Mouse (Mus musculus) embryo, embryonic 11 days (tissue): ENCODE data around the gene Il1rapl2.
A peak's percentile ranks its signal among the peaks of the same experiment; 100 is the strongest.

Source experiments
- DNase-seq: peaks from one replicate; pipeline ENCODE4 v3.0.0-alpha.2; 2015

Gene Il1rapl2

DNA sequence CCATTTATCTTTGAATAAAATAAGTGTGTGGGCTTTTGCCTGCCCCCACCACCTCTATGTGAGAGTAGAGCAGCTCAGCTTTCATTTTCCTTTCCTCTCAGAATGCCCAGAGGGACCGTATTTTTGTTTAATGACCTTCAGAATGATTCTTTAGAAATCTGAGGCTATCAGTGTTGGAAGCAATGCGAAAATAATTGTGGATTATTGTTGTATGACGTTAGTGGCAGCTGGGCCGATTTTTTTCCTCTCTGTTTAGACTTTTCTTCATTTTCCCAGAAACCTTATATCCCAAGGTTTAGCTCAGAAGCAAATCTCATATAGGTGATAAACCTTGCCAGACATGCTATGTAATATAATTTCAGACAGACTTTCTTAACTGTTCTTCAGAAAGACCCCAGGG is 664.2 kb downstream of the Il1rapl2 start:
- DNase-seq = peak; percentile 12

DNA sequence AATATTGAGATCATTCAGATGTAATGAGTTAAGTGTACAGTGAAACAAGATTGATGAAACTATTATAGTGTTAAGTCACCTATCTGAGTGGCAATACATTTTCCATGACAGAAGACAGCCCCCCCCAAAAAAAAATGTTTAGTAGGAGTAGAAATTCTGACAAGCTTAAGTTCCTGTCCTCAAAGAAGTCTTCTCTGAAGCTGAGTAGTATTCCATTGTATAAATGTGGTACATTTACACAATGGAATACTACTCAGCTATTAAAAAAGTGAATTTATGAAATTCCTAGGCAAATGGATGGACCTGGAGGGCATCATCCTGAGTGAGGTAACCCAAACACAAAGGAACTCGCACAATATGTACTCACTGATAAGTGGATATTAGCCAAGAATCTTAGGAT is 778.3 kb downstream of the Il1rapl2 start:
- peak; percentile 26 for DNase-seq

DNA sequence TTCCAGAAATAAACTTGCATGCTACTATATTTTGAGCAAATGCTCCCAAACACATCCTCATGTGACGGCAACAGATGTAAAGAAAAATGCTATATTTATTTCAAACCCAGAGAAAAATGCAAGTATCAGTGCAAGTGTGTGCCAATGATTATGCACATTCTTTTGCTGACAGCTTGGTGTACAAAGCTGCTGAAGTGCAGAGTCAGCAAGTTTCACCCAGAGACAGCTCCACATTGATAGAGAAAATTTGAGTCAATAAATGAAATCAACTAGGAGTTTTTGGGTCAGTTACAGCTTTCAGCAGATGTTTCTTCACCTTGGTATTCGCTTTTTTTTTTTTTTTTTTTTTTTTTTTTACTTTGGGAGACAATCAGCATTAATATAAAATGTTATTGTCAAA is 863.4 kb downstream of the Il1rapl2 start:
- DNase-seq = no peak

DNA sequence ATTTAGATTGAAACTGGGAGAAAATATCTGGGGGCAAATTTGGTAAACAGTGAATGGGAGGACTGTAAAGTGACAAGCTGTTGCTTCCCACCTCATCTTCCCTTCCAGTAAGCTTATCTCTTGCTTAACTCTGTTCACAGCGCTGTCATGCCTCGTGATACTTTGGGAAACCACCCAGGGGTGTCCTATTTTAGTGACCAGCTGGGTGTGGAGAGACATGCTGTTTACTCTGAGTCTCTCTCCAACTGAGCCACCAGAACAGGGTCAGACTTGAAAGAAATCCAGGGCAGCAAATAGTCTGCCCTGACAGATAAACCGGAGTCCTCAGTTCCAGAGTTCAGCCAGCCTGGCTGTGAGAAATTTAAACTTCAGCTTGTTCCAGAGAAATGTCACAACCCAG is 867.5 kb downstream of the Il1rapl2 start:
- DNase-seq = no peak

DNA sequence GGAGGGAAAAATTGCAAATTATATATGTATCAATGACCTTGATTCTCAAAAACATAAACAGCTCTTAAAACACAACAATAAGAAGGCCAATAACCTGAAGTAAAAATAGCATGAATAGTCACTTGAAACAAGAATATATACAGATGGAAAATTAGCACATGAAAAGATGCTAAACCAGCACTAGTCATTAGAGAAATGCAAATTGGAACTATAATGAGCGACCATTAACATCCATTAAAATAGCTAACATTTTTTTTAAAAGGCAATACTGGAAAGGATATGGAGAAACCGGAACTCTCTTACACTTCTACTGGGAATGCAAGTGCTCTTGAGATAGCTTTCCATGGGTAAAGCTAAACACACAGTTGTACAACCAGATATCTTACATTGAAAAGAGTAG is 879.4 kb downstream of the Il1rapl2 start:
- no peak for DNase-seq

DNA sequence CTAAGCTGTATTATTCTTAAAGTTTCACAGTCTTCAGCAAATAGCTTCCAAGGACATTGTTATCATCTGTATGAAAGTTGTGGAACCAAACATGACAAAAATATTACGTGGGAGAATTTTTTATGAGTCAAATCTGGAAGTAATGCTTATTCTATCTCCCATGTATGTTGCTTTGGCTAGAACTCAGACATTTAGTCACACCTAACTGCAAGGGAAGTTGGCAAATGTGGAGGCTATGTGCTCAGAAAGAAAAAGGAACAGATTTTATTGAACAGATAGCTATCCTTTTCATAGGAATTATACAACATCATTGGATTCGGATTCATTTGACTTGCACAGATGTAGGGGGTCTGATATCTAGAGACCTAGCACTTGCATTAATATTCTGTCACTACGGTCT is 908.1 kb downstream of the Il1rapl2 start:
- no peak for DNase-seq

GRCm38 (mm10) chrX:138500510-138500909 is 930.1 kb downstream of the Il1rapl2 start:
- DNase-seq = no peak

- no peak for DNase-seq
Measured at GRCm38 (mm10) chrX:138505049-138505448, 934.6 kb downstream of the Il1rapl2 start.

GRCm38 (mm10) chrX:138620106-138620505 is 1049.7 kb downstream of the Il1rapl2 start:
- no peak for DNase-seq

GRCm38 (mm10) chrX:138625311-138625710 is 1054.9 kb downstream of the Il1rapl2 start:
- DNase-seq = no peak

DNA sequence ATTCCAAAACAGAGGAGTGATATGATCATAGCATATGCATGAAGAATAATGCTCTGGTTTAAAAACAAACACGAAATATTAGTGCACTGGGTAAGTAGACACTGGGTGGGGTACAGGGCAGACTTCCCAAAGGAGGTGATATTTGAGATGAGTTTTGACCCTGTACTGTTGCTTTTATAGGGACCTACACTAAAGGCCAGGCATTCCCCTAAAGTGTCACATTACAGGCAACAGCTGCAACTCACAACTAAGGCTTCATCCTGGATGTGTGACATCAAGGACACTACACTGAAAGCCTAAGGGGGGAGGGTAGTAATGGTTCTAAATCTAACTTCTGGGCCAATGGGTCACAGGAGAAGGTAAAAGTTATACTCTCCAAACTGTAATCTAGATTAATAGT is 1152.0 kb downstream of the Il1rapl2 start:
- DNase-seq = no peak

GRCm38 (mm10) chrX:138800958-138801357 is 1230.5 kb downstream of the Il1rapl2 start:
- DNase-seq = no peak

DNA sequence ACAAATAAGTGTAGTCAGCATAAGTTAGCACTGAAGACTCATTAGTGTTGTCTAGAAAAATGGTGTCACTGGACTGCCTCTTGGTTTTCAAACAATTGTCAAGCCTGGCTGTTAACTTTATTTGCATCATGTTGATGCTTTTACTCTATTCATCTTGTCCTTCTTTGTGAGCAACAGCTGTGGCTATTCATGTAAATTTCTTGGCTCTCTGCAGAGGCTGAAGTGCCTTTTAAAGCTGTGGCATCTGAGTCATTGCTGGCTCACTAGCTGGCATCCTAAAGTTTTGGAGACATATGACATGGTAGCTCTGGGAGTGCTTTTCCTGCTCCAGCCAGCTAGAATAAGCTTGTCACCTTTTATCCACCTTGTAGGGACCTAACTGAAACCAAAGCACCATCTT is 1261.5 kb downstream of the Il1rapl2 start:
- DNase-seq = no peak

- DNase-seq = no peak
Measured at GRCm38 (mm10) chrX:138833894-138834293, 1263.5 kb downstream of the Il1rapl2 start.

- no peak for DNase-seq
Measured at GRCm38 (mm10) chrX:138838381-138838780, 1268.0 kb downstream of the Il1rapl2 start.
